Mouse (Mus musculus) kidney, adult 2 months (tissue): Measurements from ENCODE around the gene Usp34. TPM values are rescaled to one million over a fixed set of nuclear protein-coding genes. Genes with fewer than 3 reads are reported as not detected.

Experiments used
- DNase-seq: peaks from one replicate; pipeline ENCODE4 v3.0.0; 2021
- H3K27ac ChIP-seq: fragments of 200-500 bp; 2 replicates; pipeline ENCODE4 v1.5.1; 2012; ENCODE audit warnings: low read depth, low read length, control low read depth, inconsistent platforms; ENCODE audit not compliant: insufficient read depth
- H3K27me3 ChIP-seq: fragments of 200-500 bp; replicated peaks from 2 replicates; pipeline ENCODE4 v1.6.1; 2012; ENCODE audit warnings: mild to moderate bottlenecking, moderate library complexity, low read length, inconsistent platforms; ENCODE audit not compliant: control insufficient read depth, insufficient read depth
- H3K36me3 ChIP-seq: fragments of 200-500 bp; 2 replicates; pipeline ENCODE4 v1.6.1; 2012; ENCODE audit warnings: mild to moderate bottlenecking, moderate library complexity, low read length, inconsistent platforms; ENCODE audit not compliant: control insufficient read depth, insufficient read depth
- H3K4me1 ChIP-seq: fragments of 200-500 bp; 2 replicates; pipeline ENCODE4 v1.6.1; 2011; ENCODE audit warnings: low read length; ENCODE audit not compliant: control insufficient read depth, insufficient read depth
- H3K4me3 ChIP-seq: fragments of 200-500 bp; 2 replicates; pipeline ENCODE4 v1.5.1; 2011; ENCODE audit warnings: mild to moderate bottlenecking, low read depth, low read length, control low read depth; ENCODE audit not compliant: insufficient read depth
- CTCF ChIP-seq: fragments of 200-500 bp; conservative IDR thresholded peaks from 2 replicates; pipeline ENCODE4 v1.5.1; 2011; ENCODE audit warnings: low read depth, mild to moderate bottlenecking, control low read depth, low read length, moderate library complexity, mixed read lengths; ENCODE audit not compliant: insufficient read depth, insufficient read length
- POLR2A ChIP-seq: fragments of 200-500 bp; IDR thresholded peaks from one replicate; pipeline ENCODE4 v1.6.1; 2011; ENCODE audit warnings: low read depth, low read length, control low read depth
- WGBS: fragments of 180-500 bp; shearing (Covaris S2); methylation state at CpG from one replicate; pipeline ENCODE4 v1.1.7; 2018; 5-methylcytosine and 5-hydroxymethylcytosine counted together
- polyA plus RNA-seq: library from polyadenylated mRNA; depleted of rRNA; stranded (reverse); fragments of >200 nt; gene quantifications from 2 replicates; pipeline ENCODE4 v1.2.3, GENCODE M21; 2012

Gene Usp34
- polyA plus RNA-seq, 1 experiment = 10.3 TPM

GRCm38 (mm10) chr11:23362305-23362704 lies 55.6 kb downstream of the Usp34 start:
- no peak overlapping the region for H3K4me3 ChIP-seq
- DNase-seq = no peak
- H3K4me1 ChIP-seq = no peaks in the 10 kb centered on the region
- H3K27me3 ChIP-seq = no peaks in the 10 kb centered on the region
- peaks cover 3% of the 10 kb centered on the region for H3K36me3 ChIP-seq
- no peak overlapping the region for H3K27ac ChIP-seq
- no peak for TF ChIP-seq POLR2A
- no peak for TF ChIP-seq CTCF

GRCm38 (mm10) chr11:23364348-23364747 lies 57.7 kb downstream of the Usp34 start:
- no peak overlapping the region for H3K27ac ChIP-seq
- DNase-seq = no peak
- H3K36me3 ChIP-seq = peaks cover 5% of the 10 kb centered on the region
- no peaks in the 10 kb centered on the region for H3K4me1 ChIP-seq
- no peaks in the 10 kb centered on the region for H3K27me3 ChIP-seq
- no peak overlapping the region for H3K4me3 ChIP-seq
- 82% methylated on average over 3 of the region's 3 CpGs for WGBS
- TF ChIP-seq CTCF (no peak), POLR2A (no peak)

- no peak for DNase-seq
- no peaks in the 10 kb centered on the region for H3K4me1 ChIP-seq
- 90% methylated on average over 4 of the region's 4 CpGs for WGBS
- no peak for TF ChIP-seq CTCF
- no peak for TF ChIP-seq POLR2A
- H3K4me3 ChIP-seq = no peak overlapping the region
- no peak overlapping the region for H3K27ac ChIP-seq
- no peaks in the 10 kb centered on the region for H3K27me3 ChIP-seq
- peaks cover 6% of the 10 kb centered on the region for H3K36me3 ChIP-seq
Measured at GRCm38 (mm10) chr11:23372032-23372431, 65.3 kb downstream of the Usp34 start.

DNA sequence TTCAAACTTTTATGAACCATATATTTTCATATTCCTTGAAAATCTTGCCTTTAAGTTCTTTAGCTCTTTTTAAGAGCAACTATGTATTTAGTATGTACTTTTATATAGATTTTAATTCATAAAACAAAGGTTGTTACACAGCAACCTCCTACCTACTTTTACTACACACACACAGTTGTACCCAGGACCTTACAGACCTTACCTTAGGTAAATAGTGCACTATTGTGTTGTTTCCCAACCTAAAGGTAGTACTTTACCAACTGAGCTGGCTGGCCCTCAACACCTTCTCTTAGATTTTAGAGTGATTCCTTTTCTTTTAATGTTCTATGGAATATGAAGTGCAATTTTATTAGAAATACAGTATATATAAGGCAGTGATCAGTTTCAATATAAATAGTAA lies 65.8 kb downstream of the Usp34 start:
- Histone ChIP-seq H3K36me3 (peaks cover 9% of the 10 kb centered on the region), H3K27ac (no peak overlapping the region), H3K27me3 (no peaks in the 10 kb centered on the region), H3K4me1 (no peaks in the 10 kb centered on the region), H3K4me3 (no peak overlapping the region)
- TF ChIP-seq POLR2A = no peak
- TF ChIP-seq CTCF = no peak
- no peak for DNase-seq

DNA sequence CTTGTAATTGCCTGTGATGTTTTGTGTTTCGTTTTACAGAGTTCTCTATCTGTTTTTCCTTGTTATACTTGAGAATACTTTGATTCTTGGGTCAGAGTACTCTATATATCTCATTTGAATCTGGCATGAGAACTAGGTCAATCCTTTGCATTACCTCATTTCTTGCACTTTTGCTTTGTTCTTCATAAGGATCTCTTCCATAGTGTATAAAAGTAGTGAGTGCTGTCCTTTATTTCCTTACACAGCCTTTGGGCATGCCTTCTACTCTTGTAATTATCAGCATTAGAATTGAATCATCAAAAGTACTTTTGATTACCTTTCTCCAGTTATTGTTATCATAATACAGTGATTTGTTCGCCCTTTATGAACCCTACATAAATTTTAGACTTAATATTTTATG lies 73.4 kb downstream of the Usp34 start:
- Histone ChIP-seq H3K4me1 (no peaks in the 10 kb centered on the region), H3K4me3 (no peak overlapping the region), H3K27me3 (no peaks in the 10 kb centered on the region), H3K36me3 (peaks cover 9% of the 10 kb centered on the region), H3K27ac (no peak overlapping the region)
- WGBS = 86% methylated on average over 2 of the region's 2 CpGs
- TF ChIP-seq CTCF (no peak), POLR2A (no peak)
- DNase-seq = no peak

- WGBS = 90% methylated on average over 3 of the region's 3 CpGs
- Histone ChIP-seq H3K27ac (no peak overlapping the region), H3K4me1 (no peaks in the 10 kb centered on the region), H3K27me3 (no peaks in the 10 kb centered on the region), H3K36me3 (peaks cover 8% of the 10 kb centered on the region), H3K4me3 (no peak overlapping the region)
- TF ChIP-seq POLR2A (no peak), CTCF (no peak)
- no peak for DNase-seq
Measured at GRCm38 (mm10) chr11:23380595-23380994, 73.9 kb downstream of the Usp34 start.

DNA sequence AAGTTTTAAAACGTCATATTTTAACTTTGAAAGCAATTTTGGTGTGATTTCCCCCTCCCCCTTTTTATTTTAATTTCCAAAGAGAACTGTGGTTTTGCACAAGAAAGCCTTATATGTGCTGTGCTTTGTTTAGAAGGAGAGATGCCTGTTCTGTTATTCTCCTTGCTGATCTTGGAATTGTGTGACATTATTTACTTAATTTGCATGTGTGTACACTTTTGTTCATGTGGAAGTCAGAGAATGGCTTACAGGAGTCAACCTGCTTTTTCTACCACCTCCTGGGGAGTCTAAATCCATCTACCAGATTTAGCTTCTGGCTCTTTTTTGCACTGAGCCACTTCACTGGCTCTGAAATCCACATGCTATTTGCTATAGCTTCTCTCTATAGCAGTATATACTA lies 76.1 kb downstream of the Usp34 start:
- Histone ChIP-seq H3K36me3 (peaks cover 4% of the 10 kb centered on the region; the same call in 1 of the 2 replicates), H3K27ac (no peak overlapping the region), H3K4me1 (no peaks in the 10 kb centered on the region), H3K27me3 (no peaks in the 10 kb centered on the region), H3K4me3 (no peak overlapping the region)
- no peak for TF ChIP-seq CTCF
- TF ChIP-seq POLR2A = no peak
- no peak for DNase-seq
- WGBS = 87% methylated on average over 1 of the region's 1 CpGs

GRCm38 (mm10) chr11:23389649-23390048 lies 83.0 kb downstream of the Usp34 start:
- Histone ChIP-seq H3K27me3 (no peaks in the 10 kb centered on the region), H3K4me1 (no peaks in the 10 kb centered on the region), H3K4me3 (no peak overlapping the region), H3K27ac (no peak overlapping the region), H3K36me3 (0 out of 2 replicates have a peak, but pooled peaks cover 2% of the 10 kb centered on the region)
- TF ChIP-seq CTCF = no peak
- no peak for TF ChIP-seq POLR2A
- no peak for DNase-seq
- 96% methylated on average over 1 of the region's 1 CpGs for WGBS

DNA sequence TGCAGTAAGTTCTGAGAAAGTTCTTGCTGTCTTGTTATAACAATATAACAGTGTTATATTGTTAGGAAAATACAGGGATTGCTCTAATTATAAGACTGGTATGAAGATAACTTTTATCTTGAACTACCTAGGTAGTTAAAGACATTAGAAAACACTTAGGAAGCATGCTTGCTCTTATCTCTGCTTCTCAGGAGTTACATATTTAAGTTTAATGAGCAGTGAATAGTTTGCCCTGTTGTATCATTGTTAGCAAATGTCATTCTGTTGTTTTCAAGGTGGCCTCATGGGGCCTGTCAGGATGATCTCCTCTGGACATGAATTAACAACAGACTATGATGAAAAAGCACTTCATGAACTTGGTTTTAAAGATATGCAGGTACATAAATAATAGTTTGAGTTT lies 85.9 kb downstream of the Usp34 start:
- no peaks in the 10 kb centered on the region for H3K4me1 ChIP-seq
- 0 out of 2 replicates have a peak, but pooled peaks cover 3% of the 10 kb centered on the region for H3K36me3 ChIP-seq
- no peak for DNase-seq
- no peaks in the 10 kb centered on the region for H3K27me3 ChIP-seq
- H3K27ac ChIP-seq = no peak overlapping the region
- TF ChIP-seq POLR2A (no peak), CTCF (no peak)
- H3K4me3 ChIP-seq = no peak overlapping the region
